Mouse (Mus musculus) embryonic stem cell, embryonic (primary cell): ENCODE data around the gene Sema5a.

Experiments used
- CTCF ChIA-PET, 4 experiments: fragments of 300-600 bp in 2 of 4; fragments of 350-600 bp in 2 of 4; sonication (Branson Sonifier 250); formaldehyde crosslinking; loops; one replicate each; lab custom pipeline; 2022; ENCODE audit warnings: inconsistent platforms in 2 of 4; lab: Charles Lee
- POLR2A ChIA-PET, 4 experiments: fragments of 300-600 bp in 2 of 4; fragments of 350-600 bp in 2 of 4; sonication (Branson Sonifier 250); formaldehyde crosslinking; loops; one replicate each; lab custom pipeline; 2022; ENCODE audit warnings: antibody characterized with exemption in 4 of 4, inconsistent platforms in 1 of 4; lab: Charles Lee

Sema5a gene

DNA sequence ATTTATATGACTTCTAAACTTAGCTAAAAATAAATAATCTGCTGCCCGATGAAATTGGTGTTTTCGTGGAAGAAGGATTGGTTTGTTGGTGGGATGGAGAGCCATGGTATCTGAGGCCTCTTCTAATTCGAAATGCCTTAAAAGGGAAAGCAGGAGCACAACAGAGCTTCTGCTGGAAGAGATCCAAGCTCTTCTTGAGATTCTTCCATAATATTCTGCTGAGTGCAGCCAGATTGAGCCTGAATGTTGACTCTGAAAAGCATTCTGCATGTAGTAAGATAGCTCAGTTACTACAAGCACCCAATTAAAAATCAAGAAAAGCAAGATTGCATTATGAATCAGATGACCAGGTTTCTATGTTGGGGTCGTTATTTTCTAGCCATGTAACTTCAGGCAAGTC is 36.8 kb downstream of the Sema5a start:
- ChIA-PET CTCF (no interaction called here), POLR2A (interaction anchor here in 1 of 4 experiments (1.4 kb wide), 1 partner anchor 12 kb away, joined by 3 read pairs; no protein-coding TSS in a partner anchor)

DNA sequence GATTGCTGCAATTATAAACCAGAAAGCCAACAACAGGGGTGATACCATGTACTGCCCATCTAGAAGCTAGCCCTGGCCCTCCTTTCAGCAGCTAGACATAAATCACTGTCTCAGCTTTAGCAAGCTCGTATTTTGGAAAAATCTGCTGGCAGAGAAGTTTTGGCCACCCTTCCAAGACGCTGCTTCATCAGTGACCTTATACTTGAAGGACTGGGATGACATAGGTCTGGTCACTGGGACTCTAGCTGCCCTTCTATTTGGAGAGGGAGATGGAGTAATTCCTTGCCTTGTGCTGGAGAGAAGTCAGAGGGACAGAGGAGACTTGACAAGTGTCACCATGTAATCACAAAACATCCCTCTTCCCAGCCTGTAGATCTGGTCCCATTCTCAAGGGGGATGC is 40.1 kb downstream of the Sema5a start:
- CTCF ChIA-PET = no interaction called here
- POLR2A ChIA-PET = no interaction called here

DNA sequence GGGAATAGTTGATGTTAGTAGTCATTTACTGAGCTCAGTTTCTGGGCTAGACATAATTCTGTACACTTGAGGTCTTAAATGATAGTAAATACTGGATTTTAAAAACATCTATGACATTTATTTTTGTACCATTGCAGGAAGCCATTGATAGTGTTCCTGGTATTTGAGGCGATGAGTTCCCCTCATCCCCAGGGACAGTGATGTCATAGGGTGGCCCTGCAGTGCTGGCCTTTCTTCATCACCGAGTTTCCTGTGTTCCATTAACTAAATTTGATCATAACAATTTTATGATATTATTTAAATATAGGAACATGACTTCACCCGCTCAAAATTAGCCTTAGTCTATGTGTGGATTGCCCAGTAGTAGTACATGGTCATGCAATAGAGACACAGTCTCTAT is 41.7 kb downstream of the Sema5a start:
- ChIA-PET POLR2A (no interaction called here), CTCF (no interaction called here)

DNA sequence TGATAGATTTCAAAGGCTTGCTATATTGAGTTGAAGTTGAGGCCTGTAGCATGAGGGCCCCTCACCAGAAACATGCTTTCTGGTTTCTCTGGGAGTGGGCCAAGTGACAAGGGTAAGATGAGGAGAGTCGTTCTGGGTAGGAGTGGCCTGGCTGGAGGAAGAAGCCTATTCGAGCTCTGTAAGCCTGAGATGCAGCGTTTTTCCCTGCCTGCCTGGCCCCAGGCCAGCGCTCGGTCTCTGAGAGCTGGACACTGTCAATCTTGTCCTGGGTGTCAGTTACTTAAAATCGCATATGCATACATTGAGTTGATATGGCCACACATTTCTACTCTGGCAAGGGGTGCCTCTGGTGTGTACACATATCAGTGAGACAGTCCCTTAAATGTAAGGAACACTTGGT is 43.9 kb downstream of the Sema5a start:
- POLR2A ChIA-PET = no interaction called here
- CTCF ChIA-PET = interaction anchor here in 1 of 4 experiments (0.5 kb wide), 1 partner anchor 71 kb away, joined by 3 read pairs; no protein-coding TSS in a partner anchor

DNA sequence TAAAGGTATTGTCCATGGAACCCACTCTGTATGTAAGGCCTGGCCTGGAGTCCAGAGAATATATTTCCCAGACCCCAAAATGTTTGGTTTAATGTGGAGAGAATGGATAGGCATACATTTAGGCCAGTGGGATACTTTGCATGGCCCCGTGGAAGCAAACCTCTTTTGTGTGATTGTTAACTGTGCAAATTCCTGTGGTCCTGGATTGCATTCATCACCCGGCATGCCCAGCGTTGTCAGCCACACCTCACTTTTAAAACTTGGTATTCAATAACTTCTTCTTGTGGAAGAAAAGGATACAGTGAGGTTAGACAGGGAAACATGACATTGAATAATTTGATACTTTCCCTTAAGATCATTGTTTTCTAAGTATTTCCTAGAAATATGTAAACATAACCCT is 46.4 kb downstream of the Sema5a start:
- CTCF ChIA-PET = no interaction called here
- POLR2A ChIA-PET = no interaction called here

DNA sequence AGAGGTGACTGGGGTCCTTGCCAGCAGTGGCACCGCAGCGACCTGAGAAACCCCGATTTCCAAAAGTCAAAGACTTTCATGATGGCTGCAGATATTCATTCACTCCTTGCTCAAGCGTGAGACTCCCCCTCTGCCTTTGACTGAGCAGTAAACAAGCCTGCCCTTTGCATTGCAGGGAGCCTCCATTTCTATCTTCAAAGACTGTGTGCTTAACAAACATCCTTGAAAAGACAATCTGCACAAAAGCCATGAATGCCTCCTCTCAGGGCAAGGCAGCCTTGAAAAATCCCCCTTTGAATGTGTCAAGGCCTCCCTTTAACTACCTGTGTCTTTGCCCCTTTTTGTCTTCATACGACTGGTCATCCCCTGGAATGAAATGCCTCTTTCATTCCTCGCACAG is 51.9 kb downstream of the Sema5a start:
- ChIA-PET POLR2A (no interaction called here), CTCF (no interaction called here)

DNA sequence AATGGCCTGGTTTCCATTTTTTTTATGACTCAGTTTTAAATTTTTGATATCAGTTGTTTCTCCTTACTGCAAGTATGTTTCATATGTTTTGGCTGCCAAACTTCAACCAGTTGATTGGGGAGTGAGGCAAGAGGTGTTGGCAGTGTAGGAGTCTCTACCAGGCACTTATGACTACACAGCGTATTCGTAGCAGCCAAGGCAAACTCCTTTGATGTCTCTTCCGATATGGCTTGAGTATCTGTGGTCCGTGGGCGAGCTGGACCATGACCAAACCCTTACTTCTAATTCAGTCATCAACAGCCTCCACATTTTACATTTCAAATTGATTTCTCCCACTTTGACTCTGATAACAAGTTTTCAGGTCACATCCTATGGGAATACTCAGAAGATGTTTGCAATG is 52.7 kb downstream of the Sema5a start:
- ChIA-PET CTCF (no interaction called here), POLR2A (no interaction called here)

DNA sequence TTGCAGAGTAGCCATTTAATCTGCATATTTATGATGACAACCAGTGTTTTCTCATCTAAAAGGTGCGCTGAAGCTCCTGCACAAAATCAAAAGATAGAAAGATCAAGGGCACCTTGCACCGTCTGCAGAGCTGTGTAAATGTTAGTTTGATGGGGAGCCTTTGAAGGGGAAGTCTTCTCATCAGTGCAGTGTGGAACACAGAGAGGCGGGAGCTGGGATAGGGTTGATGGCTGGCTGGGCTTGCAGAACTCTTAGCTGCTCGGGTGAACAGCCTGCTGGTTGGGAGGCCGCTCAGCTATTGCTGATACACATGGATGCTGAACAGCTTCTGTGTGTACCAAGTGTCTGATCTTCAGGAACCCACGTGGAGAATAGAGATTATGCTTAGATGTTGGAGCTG is 53.9 kb downstream of the Sema5a start:
- POLR2A ChIA-PET = no interaction called here
- CTCF ChIA-PET = no interaction called here

DNA sequence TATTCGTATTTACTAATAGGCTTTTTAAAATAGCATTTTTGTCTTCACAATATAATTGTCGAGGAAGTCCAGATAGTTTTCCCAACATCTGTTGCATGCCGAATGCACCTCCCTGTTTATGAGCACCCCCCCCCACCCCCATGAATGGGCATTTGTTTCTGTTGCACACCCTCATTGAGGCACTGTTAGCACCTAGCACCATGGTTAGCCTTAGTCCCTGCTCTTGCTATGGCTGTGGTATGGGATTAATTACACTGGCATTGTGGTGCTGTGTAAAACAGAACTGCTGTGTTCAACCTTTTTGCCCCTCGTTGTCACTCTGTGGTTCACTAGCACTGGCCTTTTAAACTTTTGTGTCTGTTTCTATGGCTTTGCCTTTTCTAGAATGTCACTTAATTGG is 56.4 kb downstream of the Sema5a start:
- CTCF ChIA-PET = no interaction called here
- POLR2A ChIA-PET = no interaction called here

DNA sequence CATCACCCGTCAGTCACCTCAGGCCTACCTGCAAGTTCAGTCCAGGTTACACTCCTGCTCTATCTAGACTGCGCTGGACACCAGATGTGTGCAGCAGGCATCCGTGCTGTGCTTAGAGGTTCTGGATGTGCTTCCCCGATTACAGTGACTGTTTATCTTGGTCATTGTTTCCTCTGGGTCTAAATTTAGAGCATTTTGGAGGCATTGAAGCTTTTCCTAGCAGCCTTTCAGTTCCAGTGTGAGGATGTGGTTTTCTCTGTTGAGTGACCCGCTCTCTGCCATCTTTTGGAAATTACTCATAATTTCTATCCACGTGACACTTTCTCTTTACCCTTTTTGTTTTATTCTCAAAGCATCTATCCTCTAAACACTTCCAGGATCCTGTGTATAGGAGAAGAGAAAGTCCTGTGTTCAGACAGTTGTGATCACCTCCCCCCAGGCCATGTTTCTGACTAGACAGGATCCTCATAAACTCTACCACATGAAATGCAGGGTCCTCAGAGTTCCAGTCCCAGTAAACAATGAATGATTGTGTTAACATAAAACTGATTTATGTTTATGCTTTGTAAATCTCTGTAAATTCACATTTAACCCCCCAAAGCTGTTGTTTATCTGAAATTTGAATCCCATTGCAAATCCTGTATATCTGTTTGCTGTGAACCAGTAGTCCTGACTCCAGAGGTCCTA is 62.1 kb downstream of the Sema5a start:
- POLR2A ChIA-PET = no interaction called here
- CTCF ChIA-PET = no interaction called here

DNA sequence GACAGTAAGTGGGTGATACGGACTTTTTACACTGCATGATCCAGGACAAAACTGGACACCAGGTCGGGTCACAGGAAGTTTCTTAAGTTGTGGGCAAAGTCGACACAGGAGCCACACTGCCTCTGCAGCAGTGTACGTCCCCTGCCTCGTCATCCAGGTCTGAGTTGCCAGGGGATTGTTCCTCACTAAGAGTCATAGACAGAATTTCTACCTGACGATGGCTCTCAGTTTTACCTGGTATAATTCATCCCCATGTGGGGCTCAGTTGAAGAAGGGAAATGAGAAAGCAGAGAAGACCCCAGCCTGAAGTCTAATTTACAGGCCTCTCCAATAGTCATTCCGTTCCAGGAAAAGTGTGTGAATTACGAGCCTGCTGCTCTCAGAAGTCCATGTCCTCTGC is 66.2 kb downstream of the Sema5a start:
- POLR2A ChIA-PET = no interaction called here
- CTCF ChIA-PET = no interaction called here

DNA sequence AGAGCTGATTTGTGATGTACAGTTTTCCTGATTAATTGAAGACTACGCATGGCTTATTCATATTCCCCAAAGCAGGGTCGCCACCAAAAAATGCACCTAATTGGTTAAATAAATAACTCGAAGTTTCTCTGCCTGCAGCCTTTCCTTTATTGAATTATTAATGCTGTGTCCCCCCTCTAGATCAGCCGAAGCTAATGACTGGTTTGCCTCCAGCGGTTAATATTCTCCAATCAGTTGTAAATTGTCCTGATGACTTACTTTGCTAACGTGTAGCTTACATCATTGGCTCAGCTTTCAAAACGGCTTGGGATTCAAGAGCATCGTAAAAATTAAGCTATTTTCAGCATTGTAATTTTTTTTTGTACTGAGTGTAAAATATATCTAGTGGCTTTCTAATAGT is 66.7 kb downstream of the Sema5a start:
- ChIA-PET POLR2A (no interaction called here), CTCF (no interaction called here)

DNA sequence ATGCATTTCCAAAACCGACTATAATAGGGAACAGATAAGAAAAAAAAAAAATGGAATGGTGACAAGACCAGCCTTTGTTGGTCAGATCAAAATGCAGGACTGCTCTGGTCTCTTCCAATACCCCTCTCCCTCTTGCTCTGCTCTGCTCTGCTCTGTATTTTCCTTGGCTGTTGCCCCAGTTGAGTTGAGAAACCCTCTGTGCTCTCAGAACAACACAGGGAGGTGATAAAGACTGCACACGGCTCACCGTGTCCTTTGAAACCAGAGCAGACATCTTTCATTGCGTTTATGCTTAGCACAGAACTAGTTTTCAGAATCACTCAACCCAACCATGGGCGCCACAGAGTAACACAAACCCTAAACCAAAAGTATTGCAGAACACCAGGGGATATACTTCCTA is 72.5 kb downstream of the Sema5a start:
- ChIA-PET CTCF (no interaction called here), POLR2A (no interaction called here)

DNA sequence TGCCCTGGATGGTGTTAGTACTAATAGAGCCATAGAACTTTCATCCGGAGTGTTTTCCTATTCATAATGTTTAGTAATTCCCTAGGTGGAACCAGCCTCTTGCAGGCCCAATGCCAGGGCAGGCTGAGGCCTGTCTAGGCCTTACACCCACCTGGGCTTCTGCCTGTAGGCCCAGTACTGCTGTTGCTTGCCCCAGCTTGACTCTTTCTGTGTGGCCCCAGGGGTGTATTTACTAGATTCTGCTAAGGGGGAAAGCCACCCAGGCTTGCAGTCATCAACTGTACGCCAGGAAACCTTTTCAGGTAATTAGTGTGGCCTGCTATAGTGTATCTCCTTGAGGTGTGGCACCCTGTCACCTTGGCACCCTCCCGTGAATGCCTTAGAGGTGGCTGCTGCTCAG is 76.1 kb downstream of the Sema5a start:
- CTCF ChIA-PET = interaction anchor here in 1 of 4 experiments (1.2 kb wide), 1 partner anchor 75 kb away, joined by 3 read pairs; no protein-coding TSS in a partner anchor

DNA sequence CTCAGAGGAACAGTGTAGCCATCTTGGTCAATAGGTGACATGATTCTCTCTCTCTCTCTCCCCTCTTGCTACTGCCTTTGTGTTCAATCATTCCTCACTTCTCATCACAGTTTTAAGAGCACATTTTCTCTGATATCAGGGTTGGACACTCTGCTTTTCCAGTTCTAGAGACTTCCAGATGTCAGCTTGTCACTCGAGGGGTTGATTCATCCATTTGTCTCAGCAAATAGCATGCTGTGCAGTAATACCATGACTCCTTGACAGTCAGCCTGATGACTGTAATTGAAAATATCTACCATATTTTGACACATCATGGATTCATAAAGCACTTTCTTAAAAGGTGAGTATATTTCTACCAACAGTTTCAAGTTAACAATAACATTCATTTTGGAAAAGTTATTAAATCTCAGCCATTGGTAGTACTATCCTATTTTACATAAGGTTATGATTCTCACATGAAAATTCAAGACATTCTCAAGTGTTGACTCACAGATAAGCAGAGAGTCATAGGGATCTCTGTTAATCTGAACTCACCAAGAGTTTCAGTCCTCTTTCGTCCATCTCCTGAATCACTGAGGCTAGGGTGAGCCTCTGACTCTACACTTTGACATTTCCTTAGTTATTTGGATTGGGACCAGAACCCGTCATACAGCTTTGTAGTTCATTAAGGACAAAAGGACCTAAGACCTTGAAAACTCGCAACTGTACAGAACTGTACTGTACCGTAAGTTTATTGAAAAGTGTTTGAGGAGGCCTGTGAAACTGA is 78.0 kb downstream of the Sema5a start:
- POLR2A ChIA-PET = no interaction called here
- CTCF ChIA-PET = no interaction called here

More for the DNA sequence above, 76.1 kb downstream of the Sema5a start:
- POLR2A ChIA-PET = no interaction called here

DNA sequence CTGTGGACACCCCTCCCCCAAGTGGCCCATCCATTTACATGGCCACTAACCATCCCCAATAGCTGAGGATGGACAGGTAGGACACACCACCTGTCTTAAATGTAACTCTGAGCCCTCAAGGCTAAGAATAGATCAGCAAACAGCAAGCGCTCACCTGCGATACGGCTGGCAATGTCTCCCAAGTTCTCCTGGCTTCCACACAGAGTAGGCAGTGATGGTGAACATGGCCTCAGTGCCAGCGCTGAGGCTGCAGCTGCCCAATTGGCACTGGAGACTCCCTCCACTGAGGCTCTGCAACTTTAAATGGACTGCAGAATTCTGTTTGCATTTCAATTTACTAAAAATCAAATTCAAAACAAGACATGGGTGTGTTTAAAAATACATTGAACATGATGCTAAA is 78.6 kb downstream of the Sema5a start:
- ChIA-PET POLR2A (no interaction called here), CTCF (no interaction called here)

DNA sequence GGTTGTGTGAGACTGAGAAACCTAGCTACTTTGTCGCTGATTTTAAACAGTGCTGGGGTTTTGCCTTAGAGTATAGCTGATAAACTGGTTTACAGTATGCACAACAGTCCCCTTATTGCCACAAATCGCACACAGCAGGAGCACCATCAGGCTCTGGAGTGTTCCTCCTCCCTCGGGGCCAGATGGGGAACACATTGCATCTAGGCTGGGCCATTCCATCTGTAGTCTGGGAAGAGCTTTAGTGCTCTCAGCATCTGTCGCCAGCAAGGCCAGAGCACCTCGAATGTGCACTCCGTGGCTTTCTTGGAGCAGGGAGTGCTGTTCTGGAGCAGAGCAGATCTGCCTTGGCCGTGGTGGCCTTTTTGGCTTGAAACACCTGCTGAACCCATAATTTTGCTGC is 79.5 kb downstream of the Sema5a start:
- ChIA-PET CTCF (interaction anchor here in 1 of 4 experiments (0.6 kb wide), 1 partner anchor 38 kb away, joined by 3 read pairs; no protein-coding TSS in a partner anchor), POLR2A (no interaction called here)

DNA sequence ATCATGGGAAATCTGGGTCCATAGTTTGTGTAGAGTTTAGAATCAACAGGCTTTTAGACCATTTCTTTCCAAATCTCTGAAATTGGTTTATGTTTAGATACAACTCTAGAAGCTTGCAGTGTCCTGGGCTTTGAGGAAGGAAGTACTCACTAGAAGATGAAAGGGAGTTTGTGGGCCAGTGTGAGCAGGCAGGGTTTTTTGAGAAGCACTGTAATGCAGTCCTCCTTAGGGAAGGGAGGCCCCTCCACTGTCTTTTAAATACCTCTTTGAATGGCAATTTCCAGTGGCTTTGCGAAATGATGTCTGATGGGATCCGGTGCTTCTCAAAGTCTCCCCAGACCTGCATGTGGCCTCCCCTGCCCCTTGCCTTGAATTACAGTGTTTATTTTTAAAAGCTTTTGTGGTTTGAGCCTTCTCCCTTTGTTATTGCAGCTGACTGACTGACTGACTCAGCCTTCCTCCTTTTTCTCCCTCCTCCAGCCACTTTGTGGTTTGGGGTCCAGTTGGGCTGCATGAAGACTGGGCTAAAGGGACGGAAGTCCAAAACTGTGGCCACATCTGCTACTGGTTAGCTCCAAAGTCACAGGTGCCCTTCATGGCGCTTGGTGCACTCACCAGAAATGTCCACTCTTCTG is 83.9 kb downstream of the Sema5a start:
- ChIA-PET CTCF (no interaction called here), POLR2A (interaction anchor here in 1 of 4 experiments (0.5 kb wide), 1 partner anchor 47 kb away, joined by 3 read pairs; no protein-coding TSS in a partner anchor)

DNA sequence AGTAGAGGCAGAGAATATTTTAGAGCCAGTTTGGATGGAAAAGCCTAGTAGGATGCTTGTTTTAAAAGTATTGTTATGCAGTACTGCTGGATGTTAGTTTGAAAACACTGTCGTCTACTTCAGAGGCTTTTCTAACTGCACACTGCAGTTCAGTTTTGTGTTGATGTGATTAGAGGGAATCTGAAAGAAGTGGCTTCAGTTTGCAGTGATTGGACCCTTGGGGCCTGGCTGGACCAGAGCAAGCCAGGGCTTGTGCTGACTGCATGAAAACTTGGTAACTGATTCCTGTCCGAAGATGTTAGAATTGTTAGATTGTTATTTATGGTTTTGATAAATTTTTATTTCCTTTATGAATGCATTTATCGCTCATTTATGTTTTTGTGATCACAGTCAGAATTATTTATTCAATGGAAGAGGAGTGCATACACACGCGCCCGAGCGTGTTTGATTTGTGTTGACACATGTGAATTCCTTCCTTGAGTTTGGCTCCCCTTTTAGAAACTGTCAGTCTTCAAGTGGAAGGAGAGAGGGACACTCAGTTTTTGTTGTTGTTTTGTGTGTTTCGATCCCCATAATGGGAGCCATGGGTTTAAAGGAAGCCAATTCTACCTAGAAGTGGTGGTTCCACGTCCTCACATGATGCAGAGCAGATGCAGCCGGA is 85.2 kb downstream of the Sema5a start:
- ChIA-PET POLR2A (interaction anchor here in 1 of 4 experiments (0.6 kb wide), 1 partner anchor 728 kb away, joined by 3 read pairs; the partner anchor contains the start of genes Cct5 and Fam173b), CTCF (no interaction called here)

DNA sequence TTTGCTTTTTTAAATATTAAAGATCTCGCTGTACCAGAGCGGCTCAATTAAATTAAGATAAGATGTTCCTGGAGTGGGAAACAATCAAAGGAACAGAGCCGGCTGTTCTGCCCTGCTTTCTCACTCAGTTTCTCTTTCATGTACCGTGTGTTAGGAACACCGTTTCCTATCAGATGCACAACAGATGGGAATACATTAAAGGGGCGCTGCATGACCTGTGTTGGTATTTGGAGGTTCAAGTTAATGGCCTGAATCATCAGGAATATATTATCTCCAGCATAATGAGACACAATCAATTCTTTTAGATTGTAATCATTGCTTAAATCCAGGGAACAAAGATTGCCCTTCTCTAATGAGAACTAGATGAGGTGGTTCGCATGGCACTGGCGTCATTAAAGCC is 85.8 kb downstream of the Sema5a start:
- CTCF ChIA-PET = no interaction called here
- POLR2A ChIA-PET = no interaction called here
